Mouse (Mus musculus): ENCODE data around the gene Cpne9. TPM values are rescaled to one million over a fixed set of nuclear protein-coding genes. Genes with fewer than 3 reads are reported as not detected.

Gene Cpne9
- polyA plus RNA-seq, 2 experiments, result 0.02 TPM; not detected in 1

DNA sequence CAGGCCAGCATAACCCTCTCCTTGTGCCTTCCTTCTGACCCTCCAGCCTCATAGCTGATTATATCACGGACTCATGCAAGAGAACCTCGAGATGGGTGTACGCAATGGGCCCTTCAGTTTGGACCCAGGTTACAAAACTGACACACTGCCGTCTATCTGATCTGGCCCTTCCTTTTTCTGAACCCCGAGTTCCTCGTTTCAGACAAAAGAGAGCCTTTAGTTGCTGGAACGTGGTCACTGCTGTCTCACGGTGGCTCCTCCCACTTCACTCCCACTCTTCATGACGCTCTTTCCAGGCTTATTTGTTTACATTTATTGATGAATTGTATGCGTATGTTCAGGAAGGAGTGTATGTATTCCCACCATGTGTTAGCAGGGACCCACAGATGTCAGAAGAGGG, 69.5 kb downstream of the Cpne9 start:
- 26% methylated on average over 10 of the region's 10 CpGs for WGBS (ENCODE audit: insufficient replicate concordance)
- Histone ChIP-seq H3K36me3 (replicated peaks; ENCODE audit: control insufficient read depth, insufficient read depth, low read depth) (no peaks in the 10 kb centered on the region), H3K4me1 (replicated peaks; ENCODE audit: control insufficient read depth in 2 of 2, insufficient read depth in 2 of 2, low read length in 1 of 2) (no peaks in the 10 kb centered on the region; a peak in 1 of 4 replicates), H3K9ac (replicated peaks) (no peak overlapping the region), H3K4me2 (ENCODE audit: low read depth) (no peak overlapping the region), H3K27me3 (ENCODE audit: control insufficient read depth, insufficient read depth, low read length) (no peaks in the 10 kb centered on the region), H3K27ac (no peak overlapping the region), H3K9me3 (ENCODE audit: control insufficient read depth, low read length) (no peaks in the 10 kb centered on the region), H3K4me3 (ENCODE audit: insufficient read depth in 1 of 2, low read depth in 2 of 2, low read length in 2 of 2) (no peak overlapping the region)
- TF ChIP-seq CTCF (IDR thresholded peaks at IDR 0.05; ENCODE audit: low read depth), result no peak
- TF ChIP-seq EP300 (IDR thresholded peaks at IDR 0.05; ENCODE audit: low read depth), result no peak
- DNase-seq (ENCODE audit: low read depth in 3 of 3, low spot score in 3 of 3), result no peak
- no peak for ATAC-seq (ENCODE audit: insufficient read depth)

DNA sequence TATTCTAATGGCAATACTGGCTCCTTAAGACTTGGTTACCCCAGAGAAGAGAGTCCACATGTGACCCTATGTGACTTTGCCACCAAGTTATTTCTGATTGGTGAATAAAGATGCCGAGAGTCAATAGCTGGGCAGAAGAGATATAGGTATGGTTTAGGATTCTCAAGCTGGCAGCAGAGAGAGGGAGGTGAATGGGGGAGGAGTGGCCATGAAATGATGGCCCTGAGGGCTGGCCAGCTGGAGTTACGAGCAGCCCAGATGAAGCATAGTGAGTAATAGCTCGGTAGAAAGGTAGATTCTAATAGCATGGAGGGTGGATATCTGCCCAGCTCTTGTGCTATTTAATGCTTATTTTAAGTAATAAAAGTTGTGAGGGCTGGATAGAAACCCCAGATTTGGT, 70.7 kb downstream of the Cpne9 start:
- Histone ChIP-seq H3K4me3 (ENCODE audit: insufficient read depth in 1 of 2, low read depth in 2 of 2, low read length in 2 of 2) (no peak overlapping the region), H3K36me3 (replicated peaks; ENCODE audit: control insufficient read depth, insufficient read depth, low read depth) (no peaks in the 10 kb centered on the region), H3K27me3 (ENCODE audit: control insufficient read depth, insufficient read depth, low read length) (no peaks in the 10 kb centered on the region), H3K4me2 (ENCODE audit: low read depth) (no peak overlapping the region), H3K9me3 (ENCODE audit: control insufficient read depth, low read length) (no peaks in the 10 kb centered on the region), H3K4me1 (replicated peaks; ENCODE audit: control insufficient read depth in 2 of 2, insufficient read depth in 2 of 2, low read length in 1 of 2) (no peaks in the 10 kb centered on the region; a peak in 1 of 4 replicates), H3K9ac (replicated peaks) (no peak overlapping the region), H3K27ac (no peak overlapping the region)
- no peak for TF ChIP-seq CTCF (IDR thresholded peaks at IDR 0.05; ENCODE audit: low read depth)
- no peak for TF ChIP-seq EP300 (IDR thresholded peaks at IDR 0.05; ENCODE audit: low read depth)
- WGBS (ENCODE audit: insufficient replicate concordance), result 62% methylated on average over 3 of the region's 3 CpGs
- DNase-seq (ENCODE audit: low read depth in 3 of 3, low spot score in 3 of 3) (no peak), ATAC-seq (ENCODE audit: insufficient read depth) (no peak)

DNA sequence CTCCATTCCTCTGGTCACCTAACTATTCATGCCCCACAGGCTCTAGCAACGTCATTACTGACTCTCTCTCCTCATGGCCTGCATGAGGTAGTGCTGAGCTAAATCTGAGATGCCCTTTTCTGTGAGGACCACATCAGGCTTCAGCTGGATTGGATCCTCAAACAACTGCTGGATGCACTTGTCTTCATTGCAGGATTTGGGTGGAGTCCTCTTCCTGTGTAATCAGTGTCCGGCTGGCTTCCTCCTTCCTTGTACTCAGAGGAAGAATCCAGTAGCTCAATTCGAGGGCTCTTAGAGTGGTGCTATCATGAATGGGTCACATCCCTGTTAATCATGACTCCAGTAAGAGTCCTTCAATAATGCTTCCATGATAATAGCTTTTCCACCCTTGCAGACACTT, 71.6 kb downstream of the Cpne9 start:
- H3K4me1 ChIP-seq (replicated peaks; ENCODE audit: control insufficient read depth in 2 of 2, insufficient read depth in 2 of 2, low read length in 1 of 2), result no peaks in the 10 kb centered on the region; a peak in 1 of 4 replicates
- 38% methylated on average over 3 of the region's 3 CpGs for WGBS (ENCODE audit: insufficient replicate concordance)
- no peak overlapping the region for H3K27ac ChIP-seq
- DNase-seq (ENCODE audit: low read depth in 3 of 3, low spot score in 3 of 3) (no peak), ATAC-seq (ENCODE audit: insufficient read depth) (no peak)
- no peak overlapping the region for H3K4me3 ChIP-seq (ENCODE audit: insufficient read depth in 1 of 2, low read depth in 2 of 2, low read length in 2 of 2)
- H3K27me3 ChIP-seq (ENCODE audit: control insufficient read depth, insufficient read depth, low read length), result no peaks in the 10 kb centered on the region
- no peak overlapping the region for H3K9ac ChIP-seq (replicated peaks)
- H3K9me3 ChIP-seq (ENCODE audit: control insufficient read depth, low read length), result no peaks in the 10 kb centered on the region
- no peaks in the 10 kb centered on the region for H3K36me3 ChIP-seq (replicated peaks; ENCODE audit: control insufficient read depth, insufficient read depth, low read depth)
- no peak for TF ChIP-seq CTCF (IDR thresholded peaks at IDR 0.05; ENCODE audit: low read depth)
- TF ChIP-seq EP300 (IDR thresholded peaks at IDR 0.05; ENCODE audit: low read depth), result no peak
- H3K4me2 ChIP-seq (ENCODE audit: low read depth), result no peak overlapping the region

Other genes with a start within 250 kb of the Cpne9 start
- 14.0 and 19.6 TPM in 2 replicates for gene Thumpd3, start 236.1 kb upstream of the Cpne9 start, polyA plus RNA-seq (2012; rRNA removed)
- 35.4 and 35.7 TPM in 2 replicates for gene Thumpd3, start 236.1 kb upstream of the Cpne9 start, polyA plus RNA-seq (2014; fragmentation: Nextera tagmentation; extraction: Ambion mirVana)
- gene Setd5, start 204.9 kb upstream of the Cpne9 start, polyA plus RNA-seq (2012; rRNA removed), result 10.5 and 11.8 TPM in 2 replicates
- 14.1 and 16.2 TPM in 2 replicates for gene Setd5, start 204.9 kb upstream of the Cpne9 start, polyA plus RNA-seq (2014; fragmentation: Nextera tagmentation; extraction: Ambion mirVana)
- 0.06 TPM in 1 of 2 replicates, not detected in the other for gene Lhfpl4, start 86.9 kb upstream of the Cpne9 start, polyA plus RNA-seq (2012; rRNA removed)
- gene Lhfpl4, start 86.9 kb upstream of the Cpne9 start, polyA plus RNA-seq (2014; fragmentation: Nextera tagmentation; extraction: Ambion mirVana), result 0.13 TPM in 1 of 2 replicates, not detected in the other
- 11.6 and 13.6 TPM in 2 replicates for gene Mtmr14, start 44.5 kb upstream of the Cpne9 start, polyA plus RNA-seq (2012; rRNA removed)
- 16.0 and 17.0 TPM in 2 replicates for gene Mtmr14, start 44.5 kb upstream of the Cpne9 start, polyA plus RNA-seq (2014; fragmentation: Nextera tagmentation; extraction: Ambion mirVana)
- 9.4 and 11.7 TPM in 2 replicates for gene Brpf1, start 24.8 kb downstream of the Cpne9 start, polyA plus RNA-seq (2012; rRNA removed)
- 6.7 and 7.5 TPM in 2 replicates for gene Brpf1, start 24.8 kb downstream of the Cpne9 start, polyA plus RNA-seq (2014; fragmentation: Nextera tagmentation; extraction: Ambion mirVana)
- 8.0 TPM in 2 replicates for gene Ogg1, start 44.7 kb downstream of the Cpne9 start, polyA plus RNA-seq (2012; rRNA removed)
- gene Ogg1, start 44.7 kb downstream of the Cpne9 start, polyA plus RNA-seq (2014; fragmentation: Nextera tagmentation; extraction: Ambion mirVana), result 4.5 and 5.1 TPM in 2 replicates
- 6.9 and 9.0 TPM in 2 replicates for gene Camk1, start 61.7 kb downstream of the Cpne9 start, polyA plus RNA-seq (2012; rRNA removed)
- 16.3 and 19.7 TPM in 2 replicates for gene Camk1, start 61.7 kb downstream of the Cpne9 start, polyA plus RNA-seq (2014; fragmentation: Nextera tagmentation; extraction: Ambion mirVana)
- gene Tada3, start 95.6 kb downstream of the Cpne9 start, polyA plus RNA-seq (2012; rRNA removed), result 10.3 and 15.1 TPM in 2 replicates
- 15.6 and 18.7 TPM in 2 replicates for gene Tada3, start 95.6 kb downstream of the Cpne9 start, polyA plus RNA-seq (2014; fragmentation: Nextera tagmentation; extraction: Ambion mirVana)
- 37.2 and 43.7 TPM in 2 replicates for gene Arpc4, start 95.8 kb downstream of the Cpne9 start, polyA plus RNA-seq (2012; rRNA removed)
- gene Arpc4, start 95.8 kb downstream of the Cpne9 start, polyA plus RNA-seq (2014; fragmentation: Nextera tagmentation; extraction: Ambion mirVana), result 102 and 103 TPM in 2 replicates
- gene Ttll3, start 107.0 kb downstream of the Cpne9 start, polyA plus RNA-seq (2012; rRNA removed), result 1.6 and 2.3 TPM in 2 replicates
- gene Ttll3, start 107.0 kb downstream of the Cpne9 start, polyA plus RNA-seq (2014; fragmentation: Nextera tagmentation; extraction: Ambion mirVana), result 0.41 and 0.44 TPM in 2 replicates
- 8.1 and 12.8 TPM in 2 replicates for gene Rpusd3, start 137.0 kb downstream of the Cpne9 start, polyA plus RNA-seq (2012; rRNA removed)
- gene Rpusd3, start 137.0 kb downstream of the Cpne9 start, polyA plus RNA-seq (2014; fragmentation: Nextera tagmentation; extraction: Ambion mirVana), result 8.6 and 11.0 TPM in 2 replicates
- gene Cidec, start 153.5 kb downstream of the Cpne9 start, polyA plus RNA-seq (2012; rRNA removed), result 0.02 TPM in 2 replicates
- 0.13 TPM in 1 of 2 replicates, not detected in the other for gene Cidec, start 153.5 kb downstream of the Cpne9 start, polyA plus RNA-seq (2014; fragmentation: Nextera tagmentation; extraction: Ambion mirVana)
- 23.1 and 24.3 TPM in 2 replicates for gene Jagn1, start 160.3 kb downstream of the Cpne9 start, polyA plus RNA-seq (2012; rRNA removed)
- gene Jagn1, start 160.3 kb downstream of the Cpne9 start, polyA plus RNA-seq (2014; fragmentation: Nextera tagmentation; extraction: Ambion mirVana), result 27.0 and 31.7 TPM in 2 replicates
- gene Il17re, start 176.2 kb downstream of the Cpne9 start, polyA plus RNA-seq (2012; rRNA removed), result 0.11 and 0.24 TPM in 2 replicates
- gene Il17re, start 176.2 kb downstream of the Cpne9 start, polyA plus RNA-seq (2014; fragmentation: Nextera tagmentation; extraction: Ambion mirVana), result 0.08 TPM in 1 of 2 replicates, not detected in the other
- 3.4 and 4.3 TPM in 2 replicates for gene Il17rc, start 189.1 kb downstream of the Cpne9 start, polyA plus RNA-seq (2012; rRNA removed)
- 3.4 and 5.6 TPM in 2 replicates for gene Il17rc, start 189.1 kb downstream of the Cpne9 start, polyA plus RNA-seq (2014; fragmentation: Nextera tagmentation; extraction: Ambion mirVana)
- 2.7 and 3.1 TPM in 2 replicates for gene Creld1, start 201.0 kb downstream of the Cpne9 start, polyA plus RNA-seq (2012; rRNA removed)
- gene Creld1, start 201.0 kb downstream of the Cpne9 start, polyA plus RNA-seq (2014; fragmentation: Nextera tagmentation; extraction: Ambion mirVana), result 3.9 and 5.1 TPM in 2 replicates
- not detected in 2 replicates for gene Prrt3, start 219.6 kb downstream of the Cpne9 start, polyA plus RNA-seq (2012; rRNA removed)
- gene Prrt3, start 219.6 kb downstream of the Cpne9 start, polyA plus RNA-seq (2014; fragmentation: Nextera tagmentation; extraction: Ambion mirVana), result not detected in 2 replicates
- gene Emc3, start 249.3 kb downstream of the Cpne9 start, polyA plus RNA-seq (2012; rRNA removed), result 16.3 and 20.7 TPM in 2 replicates
- gene Emc3, start 249.3 kb downstream of the Cpne9 start, polyA plus RNA-seq (2014; fragmentation: Nextera tagmentation; extraction: Ambion mirVana), result 39.4 and 41.5 TPM in 2 replicates
- gene Fancd2, start 249.4 kb downstream of the Cpne9 start, polyA plus RNA-seq (2012; rRNA removed), result 6.9 and 8.4 TPM in 2 replicates
- gene Fancd2, start 249.4 kb downstream of the Cpne9 start, polyA plus RNA-seq (2014; fragmentation: Nextera tagmentation; extraction: Ambion mirVana), result 9.1 and 10.7 TPM in 2 replicates

Measured in liver, embryonic 14.5 days (tissue).